Mouse (Mus musculus) adrenal gland, postnatal 36 days (tissue): ENCODE data around the gene Armcx5. TPM values are rescaled to one million over a fixed set of nuclear protein-coding genes. Genes with fewer than 3 reads are reported as not detected.

Experiments
- microRNA-seq: library from miRNA; unstranded; fragments of <30 nt; microRNA quantifications from one replicate; pipeline ENCODE4 v1.2.0, GENCODE M21; 2021
- total RNA-seq, 2 experiments: library from RNA; stranded (reverse); gene quantifications; 2 replicates each; pipeline ENCODE4 v1.2.3; 2021

Gene Armcx5
- total RNA-seq, 2 experiments from 2014 or later, result 8.3 to 22.0 TPM

Small RNAs within 50 kb of the gene (microRNA-seq; reads per million reads assigned to microRNA genes)
- gene Mir1970 (not detected), gene Mir7646 (not detected)

Other genes with a start within 250 kb of the Armcx5 start
- not detected for gene AV320801, start 248.1 kb upstream of the Armcx5 start, total RNA-seq
- not detected for gene Nxf7, start 144.0 kb upstream of the Armcx5 start, total RNA-seq
- not detected for gene Prame, start 115.0 kb upstream of the Armcx5 start, total RNA-seq
- not detected for gene Tcp11x2, start 48.9 kb upstream of the Armcx5 start, total RNA-seq
- gene Tmsb15a, start 17.5 kb upstream of the Armcx5 start, total RNA-seq, result not detected
- 10 to 100 TPM; 66.3 to 85.8 TPM for gene Gprasp1, start within 50 bp of the Armcx5 start, total RNA-seq
- 10 to 100 TPM; 16.9 to 18.2 TPM for gene Bhlhb9, start 54.9 kb downstream of the Armcx5 start, total RNA-seq
- gene Gprasp2, start 96.3 kb downstream of the Armcx5 start, total RNA-seq, result 10 to 100 TPM; 20.6 to 22.5 TPM